Mouse (Mus musculus) cortical plate, adult 2 months (tissue): ENCODE measurements at regions not wholly inside any gene's neighbourhood (a gene's known extent, or its start where the extent isn't known, plus 50 kb on each side); places are given as distances from the start of the nearest gene placed in this dataset.

Experiments used
- CTCF ChIP-seq: fragments of 200-500 bp; IDR thresholded peaks from 2 replicates; pipeline ENCODE4 v1.5.1; 2011; ENCODE audit warnings: mild to moderate bottlenecking, control low read depth, low read length; ENCODE audit not compliant: insufficient read depth; ENCODE audit errors: extremely low read depth
- POLR2A ChIP-seq: fragments of 200-500 bp; IDR thresholded peaks from 2 replicates; pipeline ENCODE4 v1.6.1; 2011; ENCODE audit warnings: mild to moderate bottlenecking, low read length, control low read depth; ENCODE audit not compliant: insufficient read depth; ENCODE audit errors: extremely low read depth

DNA sequence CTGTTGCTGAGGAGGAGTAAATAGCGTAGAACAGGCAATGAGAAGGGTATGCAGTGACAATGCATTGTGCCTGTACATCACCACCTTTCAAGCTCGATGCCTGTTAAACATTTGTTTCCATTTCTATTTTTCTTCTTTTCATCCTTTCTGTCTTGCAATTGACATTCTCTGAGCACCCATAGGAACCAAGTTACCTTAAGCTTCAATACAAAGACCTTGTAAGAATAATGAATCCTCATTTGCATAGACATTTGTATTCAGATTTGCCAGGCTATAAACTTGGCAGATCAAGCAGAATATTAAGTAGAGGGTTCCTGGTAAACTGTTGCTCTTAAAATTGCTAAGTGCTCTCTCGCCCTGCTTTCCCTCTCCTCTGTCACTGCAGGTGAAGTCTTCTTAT is 952.2 kb upstream of the Gm8797 start:
- no peak for TF ChIP-seq POLR2A
- no peak for TF ChIP-seq CTCF
